Mouse (Mus musculus) testis, postnatal 14 days (tissue): ENCODE data around the gene Wdr76.
"Not testable (repeated sequence)": the region's sequence is repeated elsewhere in the genome, so short reads cannot be mapped to it uniquely, and the experiment has no call there.

Source experiments
- DNase-seq: peaks from one replicate; pipeline ENCODE4 v3.0.0; 2021; ENCODE audit warnings: low spot score

The Wdr76 gene

DNA sequence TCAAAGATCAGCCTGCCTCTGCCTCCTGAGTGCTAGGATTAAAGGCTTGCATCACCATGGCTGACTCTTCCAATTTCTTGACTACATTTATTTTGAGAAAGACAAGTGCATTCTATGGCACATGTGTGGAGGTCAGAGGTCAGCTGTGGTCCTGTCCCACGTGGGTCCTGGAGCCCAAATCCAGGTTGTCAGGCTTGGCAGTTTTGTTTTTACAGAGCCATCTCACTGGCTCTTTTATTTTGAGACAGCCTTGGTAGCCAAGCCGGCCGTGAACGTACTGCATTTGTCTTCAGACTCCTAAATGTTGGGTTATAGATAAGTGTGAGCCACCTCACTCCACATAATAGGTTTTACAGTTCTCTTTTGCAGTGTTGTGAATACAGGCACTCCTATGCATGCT, 12.2 kb downstream of the Wdr76 start:
- DNase-seq, result not testable (repeated sequence)

GRCm38 (mm10) chr2:121522006-121522405, 15.5 kb downstream of the Wdr76 start:
- no peak for DNase-seq

DNA sequence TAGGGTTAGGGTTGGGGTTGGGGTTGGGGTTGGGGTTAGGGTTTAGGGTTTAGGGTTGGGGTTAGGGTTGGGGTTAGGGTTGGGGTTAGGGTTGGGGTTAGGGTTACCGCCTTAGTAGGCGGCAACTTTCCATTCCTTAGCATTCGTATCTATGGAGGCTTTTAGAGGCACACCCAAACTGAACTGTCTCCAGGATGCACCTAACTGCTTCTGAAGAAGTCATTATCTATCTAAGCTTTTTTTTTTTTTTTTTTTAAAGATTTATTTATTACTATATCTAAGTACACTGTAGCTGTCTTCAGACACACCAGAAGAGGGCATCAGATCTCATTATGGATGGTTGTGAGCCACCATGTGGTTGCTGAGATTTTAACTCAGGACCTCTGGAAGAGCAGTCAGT, 16.3 kb downstream of the Wdr76 start:
- DNase-seq, result not testable (repeated sequence)

DNA sequence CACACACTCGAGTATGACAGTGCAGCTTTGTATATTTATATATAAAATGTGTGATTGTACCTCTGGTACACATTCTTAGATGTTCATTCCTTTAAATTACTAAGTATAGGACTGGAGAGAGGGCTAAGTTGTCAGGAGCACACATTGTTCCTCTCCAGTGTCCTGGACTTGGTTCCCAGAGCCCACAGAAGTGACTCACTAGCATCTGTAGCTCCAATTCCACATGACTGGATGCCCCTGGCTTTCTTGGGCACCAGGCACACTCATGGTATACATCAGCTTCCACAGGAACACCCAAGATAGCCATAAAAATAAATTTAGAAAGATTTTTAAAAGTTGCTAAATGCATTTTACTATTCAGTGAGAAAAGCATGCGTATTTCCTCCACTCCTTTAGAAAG, 18.5 kb downstream of the Wdr76 start:
- DNase-seq, result no peak

DNA sequence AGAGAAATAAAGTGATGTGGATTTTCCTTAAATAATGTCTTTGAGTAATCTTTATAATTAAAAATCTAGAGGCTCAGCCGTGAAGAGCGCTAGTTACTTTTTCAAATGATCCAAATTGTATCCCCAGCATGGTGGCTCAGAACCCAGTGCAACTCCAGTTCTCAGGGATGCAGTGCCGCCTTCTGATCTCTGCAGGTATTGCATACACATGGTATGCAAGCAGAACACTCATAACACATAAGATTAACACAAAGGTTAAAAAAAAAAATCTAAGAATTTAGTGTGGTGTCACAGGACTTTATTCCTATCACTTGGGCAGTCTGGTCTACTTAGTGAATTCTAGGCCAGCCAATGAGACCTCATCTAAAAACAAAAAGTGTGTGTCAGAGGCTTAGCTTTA, 38.3 kb downstream of the Wdr76 start:
- DNase-seq, result no peak

- DNase-seq, result no peak
Measured at GRCm38 (mm10) chr2:121549630-121550029, 43.1 kb downstream of the Wdr76 start.

- DNase-seq, result no peak
Measured at GRCm38 (mm10) chr2:121551271-121551670, 44.7 kb downstream of the Wdr76 start.

- DNase-seq, result no peak
Measured at GRCm38 (mm10) chr2:121563117-121563516, 56.6 kb downstream of the Wdr76 start.

- DNase-seq, result no peak
Measured at GRCm38 (mm10) chr2:121565911-121566310, 59.4 kb downstream of the Wdr76 start.

GRCm38 (mm10) chr2:121570049-121570448, 63.5 kb downstream of the Wdr76 start:
- no peak for DNase-seq

DNA sequence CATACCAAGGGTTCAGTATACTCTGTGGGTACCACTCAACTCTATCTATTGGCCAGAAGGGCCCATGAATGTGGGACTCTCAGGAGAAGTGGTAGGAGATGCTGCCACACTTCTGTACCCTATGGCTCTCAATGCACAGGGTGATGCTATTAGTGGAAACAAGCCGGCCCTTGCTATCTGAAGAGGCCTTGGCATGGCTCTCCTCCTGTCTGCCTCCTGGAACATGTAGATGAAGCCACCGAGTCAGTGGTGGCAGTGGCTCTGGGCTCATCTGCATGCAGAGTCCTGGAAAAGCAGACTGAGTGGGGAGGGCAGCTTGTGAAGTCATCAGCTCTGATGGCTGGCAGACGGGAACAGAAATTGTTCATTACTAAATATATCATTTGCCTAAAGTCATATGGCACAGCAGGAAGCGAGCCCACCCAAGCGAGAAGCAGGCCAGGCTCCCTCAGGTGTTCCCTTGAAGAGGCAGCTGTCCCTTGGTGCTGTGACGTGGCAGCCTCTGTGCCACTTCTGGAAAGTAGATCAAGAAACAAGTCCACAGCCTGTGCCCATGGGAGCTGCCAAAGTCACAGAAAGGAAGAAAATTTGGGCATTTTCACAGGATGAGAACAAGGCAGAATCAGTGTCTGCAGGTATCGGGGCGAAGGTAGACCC, 64.6 kb downstream of the Wdr76 start:
- no peak for DNase-seq

GRCm38 (mm10) chr2:121571780-121572179, 65.3 kb downstream of the Wdr76 start:
- DNase-seq, result peak; percentile 71

- DNase-seq, result no peak
Measured at GRCm38 (mm10) chr2:121574066-121574630, 67.6 kb downstream of the Wdr76 start.

GRCm38 (mm10) chr2:121575741-121576201, 69.2 kb downstream of the Wdr76 start:
- DNase-seq, result no peak

- DNase-seq, result no peak
Measured at GRCm38 (mm10) chr2:121582809-121583376, 76.4 kb downstream of the Wdr76 start.

- no peak for DNase-seq
Measured at GRCm38 (mm10) chr2:121583468-121584116, 77.1 kb downstream of the Wdr76 start.

GRCm38 (mm10) chr2:121584705-121585104, 78.2 kb downstream of the Wdr76 start:
- no peak for DNase-seq

- DNase-seq, result no peak
Measured at GRCm38 (mm10) chr2:121587523-121588308, 81.2 kb downstream of the Wdr76 start.

GRCm38 (mm10) chr2:121588309-121588694, 81.8 kb downstream of the Wdr76 start:
- no peak for DNase-seq

- peak; percentile 67 for DNase-seq
Measured at GRCm38 (mm10) chr2:121594131-121594530, 87.6 kb downstream of the Wdr76 start.
